Comparison of ENCODE assay signal across 10 mouse cellular contexts in genomic region chr11:115231168-115231915, GRCm38 (mm10). TPM values are rescaled to one million over a fixed set of nuclear protein-coding genes. Genes with fewer than 3 reads are reported as not detected.
A peak's percentile ranks its signal among the peaks of the same experiment; 100 is the strongest.
DNase-seq lines count a peak whose midpoint lies in the region; ATAC-seq and TF ChIP-seq lines count a peak whose summit lies in the region.
"Had no signal": no experiment of that assay in that cellular context is flagged by ENCODE, and none has a peak within 500 bp of the region (broad histone marks: within the 10 kb centered on the region; RNA-seq: fewer than 3 reads in every experiment).

No protein-coding gene starts in this region.

- WGBS in heart, embryonic 16.5 days = 62% methylated on average over 14 of the region's 14 CpGs
- 37% methylated on average over 14 of the region's 14 CpGs for WGBS in embryonic facial prominence, embryonic 13.5 days
- WGBS in kidney, postnatal 0 days = 48% methylated on average over 14 of the region's 14 CpGs

- H3K27ac ChIP-seq in heart, embryonic 16.5 days (ENCODE audit: low read length) = peak overlapping the region; percentile 74
- peak overlapping the region; percentile 33; the same call in 1 of the 2 replicates for H3K27ac ChIP-seq in embryonic facial prominence, embryonic 13.5 days
- peak overlapping the region; percentile 71 for H3K27ac ChIP-seq in kidney, postnatal 0 days

- DNase-seq in heart, postnatal 14 days = no peak
- DNase-seq in kidney, postnatal 0 days (ENCODE audit: low spot score) = peak; percentile 50
- peak; percentile 54 to 58 for DNase-seq in spleen, postnatal 36 days (ENCODE audit: low spot score in 2 of 2)
- DNase-seq in cerebellum, postnatal 36 days = no peak
- DNase-seq in left cerebral cortex, adult 9 months (ENCODE audit: low spot score in 2 of 2) = no peak

- H3K4me3 ChIP-seq in heart, embryonic 16.5 days (ENCODE audit: low read length) = no peak overlapping the region
- H3K4me3 ChIP-seq in embryonic facial prominence, embryonic 13.5 days = no peak overlapping the region
- H3K4me3 ChIP-seq in kidney, postnatal 0 days (replicated peaks; ENCODE audit: low read depth, low read length) = no peak overlapping the region

- no peak; the same call in 1 of the 2 replicates for ATAC-seq in heart, embryonic 16.5 days (replicated peaks; ENCODE audit: extremely low read depth, insufficient read depth, low FRiP score)
- ATAC-seq in embryonic facial prominence, embryonic 13.5 days (ENCODE audit: insufficient number of reproducible peaks, insufficient read depth, low FRiP score, low TSS enrichment, low read depth) = no peak
- ATAC-seq in kidney, postnatal 0 days (replicated peaks; ENCODE audit: low FRiP score, low read depth) = peak; percentile 38; the same call in 1 of the 2 replicates
- no peak for ATAC-seq in monocyte, adult 5-6 weeks (replicated peaks; ENCODE audit: insufficient number of reproducible peaks, low FRiP score, low TSS enrichment, poor library complexity, severe bottlenecking)

- no peak for TF ChIP-seq CTCF in kidney, postnatal 0 days (IDR thresholded peaks at IDR 0.05; ENCODE audit: low read depth)

- intact Hi-C loops in heart, postnatal 14 days (cut with DNase I) = loop anchor here (5.0 kb wide), 1 partner anchor 41 kb away; no protein-coding TSS in a partner anchor

- H3K4me2 ChIP-seq in heart, embryonic 16.5 days (ENCODE audit: low read depth, low read length) = no peak overlapping the region; the same call in 1 of the 2 replicates
- peak overlapping the region; percentile 9; the same call in 1 of the 2 replicates for H3K4me2 ChIP-seq in embryonic facial prominence, embryonic 13.5 days
- H3K4me2 ChIP-seq in kidney, postnatal 0 days (ENCODE audit: low read length) = no peak overlapping the region

- 0 out of 2 replicates have a peak overlapping the region, but pooled peaks have one; percentile 22 for H3K9ac ChIP-seq in heart, embryonic 16.5 days (ENCODE audit: low read length)
- peak overlapping the region; percentile 44 for H3K9ac ChIP-seq in embryonic facial prominence, embryonic 13.5 days
- H3K9ac ChIP-seq in kidney, postnatal 0 days (ENCODE audit: low read depth, low read length) = no peak overlapping the region

- H3K27me3 ChIP-seq in heart, embryonic 16.5 days (ENCODE audit: control insufficient read depth, insufficient read depth, low read length) = 0 out of 2 replicates have a peak, but pooled peaks cover 2% of the 10 kb centered on the region
- peaks cover 6% of the 10 kb centered on the region; the same call in 1 of the 2 replicates for H3K27me3 ChIP-seq in embryonic facial prominence, embryonic 13.5 days
- H3K27me3 ChIP-seq in kidney, postnatal 0 days (ENCODE audit: insufficient read depth, low read length) = 0 out of 2 replicates have a peak, but pooled peaks cover 3% of the 10 kb centered on the region

- H3K9me3 ChIP-seq in heart, embryonic 16.5 days (replicated peaks; ENCODE audit: control insufficient read depth, low read length) = no peaks in the 10 kb centered on the region
- H3K9me3 ChIP-seq in embryonic facial prominence, embryonic 13.5 days = no peaks in the 10 kb centered on the region
- no peaks in the 10 kb centered on the region for H3K9me3 ChIP-seq in kidney, postnatal 0 days (replicated peaks; ENCODE audit: low read length)
- H3K9me3 ChIP-seq: G1E had no signal

- no peaks in the 10 kb centered on the region for H3K36me3 ChIP-seq in heart, embryonic 16.5 days (ENCODE audit: control insufficient read depth, insufficient read depth)
- H3K36me3 ChIP-seq in embryonic facial prominence, embryonic 13.5 days = 0 out of 2 replicates have a peak, but pooled peaks cover 3% of the 10 kb centered on the region
- H3K36me3 ChIP-seq in kidney, postnatal 0 days (ENCODE audit: insufficient read depth, low read length) = no peaks in the 10 kb centered on the region

- peaks cover 37% of the 10 kb centered on the region for H3K4me1 ChIP-seq in heart, embryonic 16.5 days (ENCODE audit: control insufficient read depth, insufficient read depth, low read length)
- H3K4me1 ChIP-seq in embryonic facial prominence, embryonic 13.5 days = peaks cover 36% of the 10 kb centered on the region
- no peaks in the 10 kb centered on the region for H3K4me1 ChIP-seq in kidney, postnatal 0 days (replicated peaks; ENCODE audit: insufficient read depth, low read length)

RNA-seq across cellular contexts. Expression of gene Grin2c, which starts 35.7 kb away (rescaled TPM):
- 0.07 and 0.21 TPM in 2 replicates for polyA plus RNA-seq in heart, embryonic 16.5 days (2015; fragmentation: Nextera tagmentation; extraction: Ambion mirVana)
- under 1 TPM; 0.10 to 0.15 TPM for total RNA-seq in heart, postnatal 14 days (2021)
- polyA plus RNA-seq in embryonic facial prominence, embryonic 13.5 days (2015; fragmentation: Nextera tagmentation; extraction: Ambion mirVana) = not detected in 2 replicates
- polyA plus RNA-seq in kidney, postnatal 0 days (2015; fragmentation: Nextera tagmentation; extraction: Ambion mirVana) = not detected in 2 replicates
- not detected in 3 replicates for total RNA-seq in monocyte, adult 5-6 weeks (2017)
- polyA plus RNA-seq: G1E; gonadal fat pad, adult 2 months had no signal

RNA-seq across cellular contexts. Expression of gene Nat9, which starts 43.7 kb away (rescaled TPM):
- 18.6 and 20.8 TPM in 2 replicates for polyA plus RNA-seq in heart, embryonic 16.5 days (2015; fragmentation: Nextera tagmentation; extraction: Ambion mirVana)
- 10 to 100 TPM; 17.0 to 17.1 TPM for total RNA-seq in heart, postnatal 14 days (2021)
- polyA plus RNA-seq in embryonic facial prominence, embryonic 13.5 days (2015; fragmentation: Nextera tagmentation; extraction: Ambion mirVana) = 21.2 and 23.9 TPM in 2 replicates
- polyA plus RNA-seq in kidney, postnatal 0 days (2015; fragmentation: Nextera tagmentation; extraction: Ambion mirVana) = 26.8 TPM in 2 replicates
- total RNA-seq in monocyte, adult 5-6 weeks (2017) = 25.4 to 39.9 TPM (median 37.8 TPM) in 3 replicates

RNA-seq across cellular contexts. Expression of gene Tmem104, which starts 44.1 kb away (rescaled TPM):
- 6.6 and 7.1 TPM in 2 replicates for polyA plus RNA-seq in heart, embryonic 16.5 days (2015; fragmentation: Nextera tagmentation; extraction: Ambion mirVana)
- total RNA-seq in heart, postnatal 14 days (2021) = 1 to 10 TPM; 9.5 to 9.6 TPM
- 11.9 and 13.9 TPM in 2 replicates for polyA plus RNA-seq in embryonic facial prominence, embryonic 13.5 days (2015; fragmentation: Nextera tagmentation; extraction: Ambion mirVana)
- 12.0 and 12.6 TPM in 2 replicates for polyA plus RNA-seq in kidney, postnatal 0 days (2015; fragmentation: Nextera tagmentation; extraction: Ambion mirVana)
- 12.1 to 32.4 TPM (median 17.3 TPM) in 3 replicates for total RNA-seq in monocyte, adult 5-6 weeks (2017)

RNA-seq across cellular contexts. Expression of gene Fdxr, which starts 45.5 kb away (rescaled TPM):
- polyA plus RNA-seq in heart, embryonic 16.5 days (2015; fragmentation: Nextera tagmentation; extraction: Ambion mirVana) = 14.2 and 14.7 TPM in 2 replicates
- total RNA-seq in heart, postnatal 14 days (2021) = 1 to 10 TPM; 7.0 to 7.5 TPM
- 14.5 and 15.3 TPM in 2 replicates for polyA plus RNA-seq in embryonic facial prominence, embryonic 13.5 days (2015; fragmentation: Nextera tagmentation; extraction: Ambion mirVana)
- polyA plus RNA-seq in kidney, postnatal 0 days (2015; fragmentation: Nextera tagmentation; extraction: Ambion mirVana) = 10.0 and 12.2 TPM in 2 replicates
- total RNA-seq in monocyte, adult 5-6 weeks (2017) = 8.4 to 14.8 TPM (median 11.7 TPM) in 3 replicates

Comparison
In these comparisons a context has a peak if more than half of its experiments do, and no peak if none do; other contexts are left out.
1. DNase-seq: peak in kidney, postnatal 0 days (single experiment) and spleen, postnatal 36 days (2 of 2); none in heart, postnatal 14 days (0 of 2), cerebellum, postnatal 36 days (0 of 2) and left cerebral cortex, adult 9 months (0 of 2).
2. Peak in every context shown above with its lines, with median percentiles within 50 percentile points of each other: H3K27ac ChIP-seq.